Mouse (Mus musculus) lung, embryonic 16.5 days (tissue): ENCODE results near the gene BC028528. TPM values are rescaled to one million over a fixed set of nuclear protein-coding genes. Genes with fewer than 3 reads are reported as not detected.

ENCODE experiments used
- ATAC-seq: fragments of 200-750 bp; cut with Nextera tagmentation; 2 replicates; pipeline ENCODE4 v1.8.0; 2017; ENCODE audit warnings: low read depth, mild to moderate bottlenecking, moderate library complexity
- H3K27ac ChIP-seq: fragments of 300-500 bp; sonication (generic); 2 replicates; pipeline ENCODE4 v1.5.1; 2014; ENCODE audit warnings: mild to moderate bottlenecking, control low read depth, low read length
- H3K27me3 ChIP-seq: fragments of 300-500 bp; sonication (generic); 2 replicates; pipeline ENCODE4 v1.6.1; 2014; ENCODE audit warnings: low read depth, low read length, mixed read lengths; ENCODE audit not compliant: control insufficient read depth, insufficient read depth
- H3K36me3 ChIP-seq: fragments of 300-500 bp; sonication (generic); 2 replicates; pipeline ENCODE4 v1.6.1; 2014; ENCODE audit warnings: low read length; ENCODE audit not compliant: control insufficient read depth, insufficient read depth
- H3K4me1 ChIP-seq: fragments of 300-500 bp; sonication (generic); replicated peaks from 2 replicates; pipeline ENCODE4 v1.6.1; 2014; ENCODE audit warnings: low read length, mixed read lengths; ENCODE audit not compliant: control insufficient read depth, insufficient read depth
- H3K4me2 ChIP-seq: fragments of 300-500 bp; sonication (generic); 2 replicates; pipeline ENCODE4 v1.6.1; 2014; ENCODE audit warnings: low read depth, low read length, control low read depth
- H3K4me3 ChIP-seq: fragments of 300-500 bp; sonication (generic); 2 replicates; pipeline ENCODE4 v1.5.1; 2014; ENCODE audit warnings: mild to moderate bottlenecking, low read length, control low read depth
- H3K9ac ChIP-seq: fragments of 300-500 bp; sonication (generic); 2 replicates; pipeline ENCODE4 v1.6.1; 2014; ENCODE audit warnings: low read length, control low read depth
- H3K9me3 ChIP-seq: fragments of 300-500 bp; sonication (generic); 2 replicates; pipeline ENCODE4 v1.6.1; 2016; ENCODE audit warnings: low read length; ENCODE audit not compliant: control insufficient read depth
- WGBS: fragments of 180-500 bp; shearing (Covaris S2); extraction: QIAGEN DNeasy Blood & Tissue Kit; methylation state at CpG from one replicate; pipeline ENCODE4 v1.1.7; 2014; 5-methylcytosine and 5-hydroxymethylcytosine counted together
- polyA plus RNA-seq: library from polyadenylated mRNA; unstranded; fragments of >200 nt; fragmentation: Nextera tagmentation; extraction: Ambion mirVana; gene quantifications from 2 replicates; pipeline ENCODE4 v1.2.1, GENCODE M21; 2015

Gene BC028528
- polyA plus RNA-seq, 1 experiment from 2014 or later, result 81.5 TPM

DNA sequence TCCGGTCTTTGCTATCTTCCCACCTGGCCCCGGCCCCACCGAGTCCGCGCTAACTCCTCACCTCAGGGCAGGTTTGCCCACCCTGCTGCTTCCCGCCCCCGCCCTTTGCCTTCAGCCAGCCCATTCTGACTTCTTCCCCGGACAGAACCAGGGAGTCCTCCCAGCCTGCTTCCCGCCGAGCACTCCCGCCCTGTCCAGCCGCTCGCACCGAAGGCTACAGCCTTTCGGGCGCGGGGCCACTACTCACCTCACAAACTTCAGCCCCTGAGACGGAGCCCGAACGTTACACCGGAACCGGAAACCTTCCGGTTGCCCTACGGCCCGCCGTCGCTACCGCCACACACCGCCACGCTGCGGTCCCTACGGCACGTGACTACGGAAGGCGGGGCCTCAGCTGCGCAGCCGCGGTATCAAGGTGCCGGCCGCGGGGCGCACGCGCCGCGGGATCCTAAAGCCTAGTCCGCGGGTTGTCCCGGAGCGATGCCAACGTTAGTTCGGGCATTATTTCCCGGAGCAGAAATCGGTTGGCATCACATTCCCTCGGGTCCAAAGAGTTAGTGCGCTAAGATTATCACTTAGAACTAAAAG, 36.2 kb downstream of the BC028528 start, which contains the start of gene Prpf3:
Gene Prpf3, minus strand, starts transcription at position 384 of the 588 bp plus-strand sequence.
- peaks cover 8% of the 10 kb centered on the region for H3K4me1 ChIP-seq
- H3K9me3 ChIP-seq, result no peaks in the 10 kb centered on the region
- peak within 1 kb of the TSS; percentile 92 for H3K4me3 ChIP-seq
- H3K9ac ChIP-seq, result peak within 1 kb of the TSS; percentile 93
- WGBS, result under 1% methylated on average over 56 of the region's 56 CpGs
- peak; percentile 99 for ATAC-seq
- H3K27me3 ChIP-seq, result no peaks in the 10 kb centered on the region
- peak within 1 kb of the TSS; percentile 85 for H3K27ac ChIP-seq
- H3K4me2 ChIP-seq, result peak within 1 kb of the TSS; percentile 74
- H3K36me3 ChIP-seq, result peaks cover 21% of the 10 kb centered on the region

DNA sequence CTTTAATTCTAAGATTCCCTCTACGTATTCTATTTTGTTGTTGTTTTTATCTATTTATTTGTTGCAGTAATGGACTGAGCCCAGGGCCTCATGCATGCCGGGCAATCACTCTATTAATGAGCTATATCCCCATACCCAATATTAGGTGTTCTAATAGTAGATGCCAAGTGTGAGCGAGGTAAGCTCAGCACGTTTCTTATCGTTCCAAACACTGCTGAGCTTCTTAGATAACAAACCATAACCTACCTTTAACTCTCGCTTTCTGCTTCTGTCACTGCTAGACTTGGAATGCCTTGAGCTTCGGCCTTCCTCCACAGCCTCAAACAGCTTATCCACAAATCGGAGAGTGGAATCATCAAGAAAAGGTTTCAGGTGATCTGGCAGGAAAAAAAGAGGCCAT, 40.5 kb downstream of the BC028528 start:
- no peak for ATAC-seq
- no peaks in the 10 kb centered on the region for H3K27me3 ChIP-seq
- peaks cover 8% of the 10 kb centered on the region for H3K4me1 ChIP-seq
- H3K36me3 ChIP-seq, result peaks cover 50% of the 10 kb centered on the region
- no peak overlapping the region for H3K9ac ChIP-seq
- no peak overlapping the region for H3K4me3 ChIP-seq
- H3K27ac ChIP-seq, result no peak overlapping the region
- no peak overlapping the region for H3K4me2 ChIP-seq
- H3K9me3 ChIP-seq, result no peaks in the 10 kb centered on the region
- 90% methylated on average over 8 of the region's 8 CpGs for WGBS

- Histone ChIP-seq H3K4me2 (no peak overlapping the region), H3K4me1 (peaks cover 6% of the 10 kb centered on the region), H3K36me3 (peaks cover 54% of the 10 kb centered on the region), H3K27ac (no peak overlapping the region), H3K9ac (no peak overlapping the region), H3K27me3 (no peaks in the 10 kb centered on the region), H3K4me3 (no peak overlapping the region), H3K9me3 (no peaks in the 10 kb centered on the region)
- 80% methylated on average over 4 of the region's 4 CpGs for WGBS
- no peak for ATAC-seq
Observed at GRCm38 (mm10) chr3:95850611-95851010, 41.2 kb downstream of the BC028528 start.

DNA sequence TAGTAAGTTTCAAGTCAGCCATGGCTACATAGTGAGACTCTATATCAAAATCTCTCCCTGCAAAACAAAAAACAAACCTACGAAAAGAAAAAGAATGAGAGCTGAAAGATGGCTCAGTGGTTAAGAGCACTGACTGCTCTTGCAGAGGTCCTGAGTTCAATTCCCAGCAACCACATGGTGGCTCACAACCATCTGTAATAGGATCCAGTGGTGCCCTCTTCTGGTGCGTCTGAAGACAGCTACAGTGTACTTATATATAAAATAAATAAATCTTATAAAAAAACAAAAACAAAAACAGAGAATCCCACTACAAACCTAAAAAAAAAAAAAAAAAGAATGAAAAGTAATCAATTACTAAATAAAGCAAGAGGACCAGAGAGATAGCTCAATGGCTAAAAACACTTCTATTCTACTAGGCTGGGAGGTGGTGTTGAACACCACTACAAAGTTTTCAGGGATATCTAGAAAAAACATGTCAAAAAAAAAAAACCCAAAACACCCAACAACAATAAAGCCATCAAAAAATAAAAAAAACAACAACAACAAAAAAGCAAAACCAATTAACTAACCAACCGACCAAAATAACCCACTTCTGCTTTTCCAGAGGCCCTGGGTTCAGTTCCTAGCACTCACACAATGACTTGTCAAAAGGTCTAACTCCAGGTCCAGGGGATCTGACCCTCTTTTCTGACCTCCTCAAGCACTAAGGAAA, 49.1 kb downstream of the BC028528 start:
- no peak for ATAC-seq
- Histone ChIP-seq H3K9ac (no peak overlapping the region), H3K36me3 (peaks cover 56% of the 10 kb centered on the region), H3K4me1 (no peaks in the 10 kb centered on the region), H3K9me3 (no peaks in the 10 kb centered on the region), H3K4me3 (no peak overlapping the region), H3K27ac (no peak overlapping the region), H3K4me2 (no peak overlapping the region), H3K27me3 (no peaks in the 10 kb centered on the region)
- WGBS, result 86% methylated on average over 3 of the region's 3 CpGs

- ATAC-seq, result no peak
- Histone ChIP-seq H3K9ac (no peak overlapping the region), H3K4me2 (no peak overlapping the region), H3K9me3 (no peaks in the 10 kb centered on the region), H3K4me1 (no peaks in the 10 kb centered on the region), H3K27ac (no peak overlapping the region), H3K4me3 (no peak overlapping the region), H3K36me3 (peaks cover 48% of the 10 kb centered on the region), H3K27me3 (no peaks in the 10 kb centered on the region)
- WGBS, result 84% methylated on average over 2 of the region's 2 CpGs
Observed at GRCm38 (mm10) chr3:95839250-95839649, 52.6 kb downstream of the BC028528 start.

Other genes starting within 250 kb of the BC028528 start
- 23.1 and 31.7 TPM in 2 replicates for gene Mcl1, start 233.2 kb downstream of the BC028528 start, polyA plus RNA-seq
- gene Adamtsl4, start 204.1 kb downstream of the BC028528 start, polyA plus RNA-seq, result 4.4 and 5.5 TPM in 2 replicates
- gene Ecm1, start 152.4 kb downstream of the BC028528 start, polyA plus RNA-seq, result 22.3 and 23.8 TPM in 2 replicates
- 42.5 and 44.2 TPM in 2 replicates for gene Tars2, start 131.8 kb downstream of the BC028528 start, polyA plus RNA-seq
- 21.4 and 22.1 TPM in 2 replicates for gene Rprd2, start 73.1 kb downstream of the BC028528 start, polyA plus RNA-seq
- gene Prpf3, start 36.1 kb downstream of the BC028528 start, polyA plus RNA-seq, result 43.5 and 48.0 TPM in 2 replicates
- gene Mrps21, start 20.5 kb downstream of the BC028528 start, polyA plus RNA-seq, result 326 and 362 TPM in 2 replicates
- 5.1 and 5.6 TPM in 2 replicates for gene Ciart, start 9.8 kb downstream of the BC028528 start, polyA plus RNA-seq
- 39.1 and 39.4 TPM in 2 replicates for gene Aph1a, start 2.0 kb upstream of the BC028528 start, polyA plus RNA-seq
- gene Car14, start 12.7 kb upstream of the BC028528 start, polyA plus RNA-seq, result 9.2 and 13.0 TPM in 2 replicates
- 193 and 230 TPM in 2 replicates for gene Anp32e, start 37.2 kb upstream of the BC028528 start, polyA plus RNA-seq
- 24.0 and 25.3 TPM in 2 replicates for gene Plekho1, start 104.0 kb upstream of the BC028528 start, polyA plus RNA-seq
- gene Vps45, start 166.5 kb upstream of the BC028528 start, polyA plus RNA-seq, result 39.6 and 39.8 TPM in 2 replicates
- 18.8 and 22.9 TPM in 2 replicates for gene Otud7b, start 212.5 kb upstream of the BC028528 start, polyA plus RNA-seq